Mouse (Mus musculus) heart, postnatal 14 days (tissue): ENCODE results near the gene Rhbdd1. TPM values are rescaled to one million over a fixed set of nuclear protein-coding genes. Genes with fewer than 3 reads are reported as not detected.

Experiments used
- DNase-seq, 2 experiments: peaks; one replicate each; pipeline ENCODE4 v3.0.0; 2021 to 2022
- intact Hi-C: fragments of 180-260 bp; cut with DNase I; formaldehyde crosslinking; loops from one replicate; pipeline ENCODE4 v1.15.1; 2025
- total RNA-seq, 2 experiments: library from RNA; stranded (reverse); gene quantifications; 2 replicates each; pipeline ENCODE4 v1.2.3; 2021

The Rhbdd1 gene
- total RNA-seq, 2 experiments from 2014 or later: 10.1 to 11.5 TPM

DNA sequence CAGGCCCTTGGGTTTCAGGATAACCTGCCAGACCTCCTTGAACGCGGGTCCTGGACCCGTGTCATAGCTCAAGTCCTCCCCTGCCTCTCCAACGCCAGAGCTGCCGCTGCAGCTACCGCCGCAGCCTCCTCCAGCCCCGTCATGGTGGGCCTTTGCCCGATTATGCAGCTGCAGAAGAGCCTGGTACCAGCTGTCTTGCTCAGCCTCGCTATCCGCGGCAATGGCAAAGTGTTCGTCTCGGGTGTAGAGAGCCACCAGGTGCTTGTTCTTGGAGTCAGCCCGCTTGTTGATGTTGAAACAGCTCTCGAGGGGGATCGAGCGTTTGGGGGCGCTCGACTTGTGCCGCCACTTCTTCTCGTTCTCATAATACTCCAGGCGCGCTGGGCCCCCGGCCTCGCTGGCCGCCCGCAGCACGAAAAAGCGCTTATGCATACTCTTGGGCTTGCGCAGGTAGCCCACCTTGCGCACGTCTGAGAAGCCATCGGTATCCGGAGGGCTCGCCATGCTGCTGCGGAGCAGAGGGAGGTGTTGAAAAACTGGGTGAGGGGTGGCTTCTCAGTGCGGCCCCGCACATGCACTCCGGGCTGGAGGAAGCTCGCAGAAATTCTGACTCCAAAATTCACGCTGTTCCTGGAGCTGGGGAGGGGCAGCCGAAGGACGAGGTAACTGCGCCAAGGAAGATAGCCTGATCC lies 26.1 kb upstream of the Rhbdd1 start:
- intact Hi-C loops: loop anchor here (2.0 to 10.0 kb wide), 8 partner anchors 43 to 695 kb away; no protein-coding TSS in a partner anchor
- DNase-seq: peak; percentile 46 to 52

DNA sequence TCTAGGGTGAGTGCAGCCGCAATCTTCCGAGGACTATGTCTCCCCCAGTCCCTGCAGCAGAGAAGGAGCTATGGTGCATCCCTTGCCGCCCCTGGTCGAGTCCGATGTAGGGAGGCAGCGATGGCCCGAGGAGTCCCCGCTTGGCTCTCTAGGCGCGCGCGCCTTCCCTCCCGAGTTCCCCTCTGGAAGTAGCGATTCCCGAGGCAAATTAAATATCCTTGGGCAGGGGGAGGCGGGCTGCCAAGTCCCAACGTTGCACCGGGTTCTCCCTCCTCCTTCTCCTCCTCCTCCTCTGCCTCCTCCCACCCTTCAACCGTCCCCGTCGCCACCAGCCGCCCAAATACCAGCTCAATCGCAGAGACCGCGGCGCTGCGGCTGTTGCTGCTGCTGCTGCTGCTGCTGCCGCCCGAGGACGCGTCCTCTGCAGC lies 25.5 kb upstream of the Rhbdd1 start:
- intact Hi-C loops: loop anchor here (1.0 to 10.0 kb wide), 4 partner anchors 88 to 774 kb away; no protein-coding TSS in a partner anchor
- peak; percentile 85 for DNase-seq

DNA sequence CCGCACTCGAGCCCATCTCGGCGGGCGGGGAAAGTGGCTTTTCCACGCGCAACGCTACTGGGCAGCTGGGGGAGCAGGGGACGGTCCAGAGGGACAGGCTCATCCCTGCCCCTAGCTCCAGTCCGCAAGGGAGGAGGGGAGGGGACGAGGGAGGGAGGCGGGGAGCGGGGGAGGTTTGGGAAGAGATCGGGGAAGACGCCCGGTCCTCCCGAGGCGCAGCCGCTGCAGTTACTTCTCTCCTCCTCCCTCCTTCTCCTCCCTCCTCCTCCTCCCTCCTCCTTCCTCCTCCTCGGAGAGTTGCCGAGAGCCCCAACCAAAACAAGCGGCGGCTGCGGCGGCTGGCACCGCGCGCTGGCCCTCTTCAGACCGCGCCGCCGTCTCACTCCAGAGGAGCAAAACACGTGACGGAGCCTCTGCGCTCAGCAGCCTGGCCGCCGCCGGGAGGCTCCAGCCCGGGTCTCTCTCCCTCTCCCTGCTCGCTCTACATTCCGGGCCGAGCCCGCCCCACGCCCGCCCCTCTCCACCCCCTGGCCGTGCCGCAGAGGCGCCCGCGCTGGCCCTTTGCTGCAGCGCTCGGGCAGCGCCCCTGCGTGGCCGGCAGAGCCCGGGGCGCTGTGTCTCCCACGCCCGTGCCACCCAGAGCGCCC lies 25.0 kb upstream of the Rhbdd1 start, which contains the start of gene Irs1:
Gene Irs1 (minus strand): TSS at position 266 of the 647 bp plus-strand sequence.
- intact Hi-C loops: loop anchor here (1.0 to 10.0 kb wide), 4 partner anchors 88 to 775 kb away; no protein-coding TSS in a partner anchor
- peak; percentile 85 for DNase-seq

DNA sequence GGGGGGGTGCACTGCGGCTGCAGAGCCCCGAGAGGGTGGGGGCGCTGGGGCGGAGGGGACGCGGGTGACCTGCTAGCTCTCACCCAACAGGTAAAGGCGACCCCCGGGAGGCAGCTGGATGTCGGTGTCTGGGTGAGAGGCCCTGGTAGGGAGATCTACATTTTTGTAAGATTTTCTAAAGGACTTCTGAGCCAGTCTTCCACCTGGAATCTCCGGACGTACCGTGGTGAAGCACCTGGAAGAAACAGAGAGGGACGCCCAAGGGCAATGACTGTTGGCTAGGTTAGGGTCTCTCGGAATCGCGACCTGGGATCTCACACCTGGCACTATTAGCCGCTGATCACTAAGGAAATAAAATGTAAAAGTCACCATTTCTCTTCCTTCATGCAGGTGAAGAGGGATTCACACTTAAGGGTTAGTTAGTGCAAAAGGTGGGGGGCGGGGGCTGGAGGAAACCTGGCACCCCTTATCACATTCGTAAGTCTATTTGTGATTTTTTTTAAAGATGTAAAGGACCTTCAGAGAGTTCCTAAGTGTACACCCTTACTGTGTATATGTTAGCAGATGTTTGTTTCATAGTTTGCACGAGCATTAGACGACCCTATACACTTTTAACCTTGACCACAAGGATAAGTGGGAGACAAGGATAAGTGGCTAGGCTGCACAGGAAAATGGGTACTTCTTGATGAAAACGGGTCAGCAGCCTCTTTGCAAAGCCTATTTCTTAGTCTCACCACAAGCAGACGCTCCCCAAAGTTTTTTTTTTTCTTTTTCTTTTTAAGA lies 24.1 kb upstream of the Rhbdd1 start:
- no peak for DNase-seq
- intact Hi-C loops: loop anchor here (1.0 to 10.0 kb wide), 5 partner anchors 89 to 976 kb away; no protein-coding TSS in a partner anchor

DNA sequence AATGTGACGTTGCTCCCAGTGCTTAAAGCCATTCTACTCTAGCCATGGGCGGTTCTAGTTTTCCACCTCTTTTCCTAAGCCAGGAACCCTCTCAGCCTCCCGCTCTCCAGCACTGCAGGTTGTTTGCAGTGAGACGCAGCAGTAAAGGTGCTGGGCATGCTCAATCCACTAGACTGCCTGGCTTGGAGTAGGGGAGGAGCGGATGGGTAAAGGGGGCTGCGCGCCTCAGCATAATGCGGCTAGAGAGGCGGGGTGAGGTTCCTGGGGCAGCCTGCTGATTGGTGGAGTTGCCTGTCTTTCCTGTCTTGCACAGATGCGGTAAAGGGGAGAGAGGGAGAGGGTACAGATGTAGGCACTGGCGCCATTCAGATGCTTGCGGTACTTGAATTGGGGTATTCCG lies 23.5 kb upstream of the Rhbdd1 start:
- peak; percentile 49 to 60 for DNase-seq
- intact Hi-C loops: loop anchor here (1.0 to 10.0 kb wide), 3 partner anchors 140 to 976 kb away; no protein-coding TSS in a partner anchor

DNA sequence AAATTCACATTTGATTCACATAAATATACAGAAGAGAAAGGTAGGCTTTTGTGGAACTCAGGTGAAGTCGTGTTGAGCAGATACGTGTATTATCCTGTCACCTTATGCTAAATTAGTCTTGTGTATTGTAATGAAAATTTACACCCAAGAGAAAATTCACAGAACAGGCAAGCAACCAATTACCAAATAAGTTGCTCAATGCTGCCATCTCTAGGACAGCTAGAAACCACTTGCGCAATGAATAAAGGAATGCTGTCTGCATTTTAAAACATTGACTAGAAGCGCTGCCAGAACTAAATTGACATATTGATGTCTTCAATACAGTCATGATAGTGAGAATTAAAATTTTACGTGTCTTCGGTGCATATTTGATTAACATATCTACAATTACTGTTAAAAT lies 22.1 kb upstream of the Rhbdd1 start:
- peak in 1 of 2 experiments; percentile 48 for DNase-seq
- intact Hi-C loops: loop anchor here (2.0 to 10.0 kb wide), 3 partner anchors 138 to 699 kb away; no protein-coding TSS in a partner anchor

DNA sequence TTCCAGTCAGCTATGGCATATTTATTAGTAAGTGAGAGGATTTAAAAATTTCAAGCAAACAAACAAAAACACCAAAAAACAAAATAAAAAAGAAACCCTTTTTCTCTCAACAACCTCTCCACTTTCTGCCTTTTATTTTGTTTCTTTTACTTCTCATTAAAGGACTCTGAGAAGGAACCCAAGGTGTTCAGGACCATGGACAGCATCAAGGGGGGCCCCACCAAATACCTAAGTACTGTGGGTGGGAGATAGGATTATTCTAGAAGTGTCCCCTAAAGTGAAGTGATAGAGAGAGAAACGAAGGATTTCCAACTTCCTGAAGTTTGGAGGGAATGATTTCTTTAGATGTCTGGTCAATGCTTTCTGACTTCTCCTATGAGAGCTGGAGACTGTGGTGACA lies 17.7 kb upstream of the Rhbdd1 start:
- intact Hi-C loops: loop anchor here (10.0 kb wide), 1 partner anchor 704 kb away; no protein-coding TSS in a partner anchor

DNA sequence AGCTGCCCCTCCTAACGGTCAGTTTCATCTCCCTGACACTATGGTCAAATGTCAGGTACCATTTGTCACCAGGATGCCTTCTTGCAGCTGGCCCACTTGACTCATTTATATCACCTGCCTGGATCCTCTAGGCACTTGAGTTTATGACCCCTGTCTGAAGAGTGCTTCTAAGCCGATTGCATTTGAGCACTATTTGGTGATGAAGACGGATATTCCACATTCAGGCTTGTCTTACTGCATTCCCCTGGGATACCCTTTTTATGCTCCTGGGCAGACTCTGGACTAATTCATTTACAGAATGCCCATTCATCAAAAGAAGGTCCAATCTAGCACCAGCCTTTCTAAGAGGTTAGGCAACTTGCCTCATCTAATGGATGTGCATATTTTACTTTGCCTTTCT lies 11.8 kb upstream of the Rhbdd1 start:
- intact Hi-C loops: no loop called here
- DNase-seq: no peak

More for the DNA sequence above, 17.7 kb upstream of the Rhbdd1 start:
- no peak for DNase-seq

DNA sequence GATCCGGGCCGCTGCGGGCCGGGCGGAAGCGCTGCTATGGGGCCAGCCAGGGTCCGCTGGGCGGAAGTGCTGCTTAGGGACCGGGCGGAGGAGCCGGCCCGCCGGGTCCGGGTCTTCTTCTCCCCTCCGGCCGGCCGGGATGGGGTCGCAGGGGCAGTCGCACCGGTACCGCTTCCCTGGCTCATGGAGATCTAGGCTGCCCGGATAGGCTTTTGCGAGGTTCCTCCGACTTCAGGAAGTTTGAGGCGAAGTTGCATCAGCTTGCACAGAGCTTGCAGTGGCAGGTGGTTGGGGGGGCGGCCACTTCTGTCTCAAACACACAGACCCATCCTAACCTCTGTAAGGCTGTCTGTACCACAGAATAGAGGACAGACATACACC lies 484 bp downstream of the Rhbdd1 start:
- DNase-seq: no peak
- intact Hi-C loops: no loop called here

DNA sequence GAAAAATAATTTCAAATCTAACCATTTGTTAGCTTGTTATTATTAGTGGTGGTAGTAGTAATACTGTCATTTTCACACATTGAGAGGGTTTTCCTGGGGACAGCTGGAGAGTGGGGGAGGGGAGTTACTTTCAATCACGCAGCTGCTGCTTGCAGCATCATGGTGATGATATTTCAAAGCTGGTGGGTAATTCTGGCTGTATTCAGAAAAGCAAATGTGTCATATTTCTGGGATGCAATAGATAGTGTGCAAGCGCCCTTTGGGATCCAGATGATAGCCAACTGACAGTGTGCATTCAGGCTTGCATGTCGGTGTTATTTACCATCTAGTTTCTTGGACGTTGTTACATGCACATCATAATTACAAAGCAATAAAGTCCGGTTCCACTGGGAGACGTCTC lies 4.2 kb downstream of the Rhbdd1 start:
- intact Hi-C loops: no loop called here
- DNase-seq: peak in 1 of 2 experiments; percentile 12

DNA sequence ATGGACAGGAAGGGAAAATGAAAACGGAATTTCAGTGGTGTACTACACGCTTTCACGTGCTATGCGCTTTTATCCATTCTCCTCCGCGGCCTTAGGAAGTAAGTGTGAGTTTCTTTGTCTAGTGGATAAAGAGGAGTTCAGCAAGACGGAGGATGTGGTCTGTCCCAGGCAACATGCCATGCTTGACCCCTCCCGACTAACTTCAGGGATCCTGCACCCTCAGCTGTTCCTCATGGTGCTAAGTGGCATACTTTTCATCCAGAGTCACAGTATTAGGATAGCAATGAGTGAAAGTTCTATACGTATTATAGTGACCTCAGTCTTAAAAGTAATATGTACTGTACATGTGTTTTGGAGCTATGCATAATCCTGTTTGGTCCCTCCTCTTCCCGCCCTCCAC lies 4.6 kb downstream of the Rhbdd1 start:
- intact Hi-C loops: no loop called here
- no peak for DNase-seq

DNA sequence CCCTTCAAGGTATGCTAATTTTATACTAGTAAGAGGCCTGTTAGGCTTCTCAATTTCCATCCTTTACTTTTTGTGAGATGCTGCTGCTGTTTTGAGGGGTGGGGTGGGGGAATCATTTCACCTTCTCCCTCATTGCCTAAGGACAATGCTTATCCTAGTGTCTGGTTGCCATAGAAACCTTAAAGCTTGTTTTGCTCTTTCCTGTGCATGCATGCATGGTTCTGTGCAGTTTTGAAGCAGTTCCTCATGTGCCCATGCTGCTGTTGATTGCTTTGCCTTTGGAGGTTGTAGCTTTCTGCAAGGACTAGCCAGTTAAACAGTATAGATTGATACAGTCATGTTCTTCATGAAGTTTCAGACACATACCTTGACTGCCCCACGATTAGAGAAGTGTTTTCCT lies 5.2 kb downstream of the Rhbdd1 start:
- DNase-seq: no peak
- intact Hi-C loops: no loop called here

DNA sequence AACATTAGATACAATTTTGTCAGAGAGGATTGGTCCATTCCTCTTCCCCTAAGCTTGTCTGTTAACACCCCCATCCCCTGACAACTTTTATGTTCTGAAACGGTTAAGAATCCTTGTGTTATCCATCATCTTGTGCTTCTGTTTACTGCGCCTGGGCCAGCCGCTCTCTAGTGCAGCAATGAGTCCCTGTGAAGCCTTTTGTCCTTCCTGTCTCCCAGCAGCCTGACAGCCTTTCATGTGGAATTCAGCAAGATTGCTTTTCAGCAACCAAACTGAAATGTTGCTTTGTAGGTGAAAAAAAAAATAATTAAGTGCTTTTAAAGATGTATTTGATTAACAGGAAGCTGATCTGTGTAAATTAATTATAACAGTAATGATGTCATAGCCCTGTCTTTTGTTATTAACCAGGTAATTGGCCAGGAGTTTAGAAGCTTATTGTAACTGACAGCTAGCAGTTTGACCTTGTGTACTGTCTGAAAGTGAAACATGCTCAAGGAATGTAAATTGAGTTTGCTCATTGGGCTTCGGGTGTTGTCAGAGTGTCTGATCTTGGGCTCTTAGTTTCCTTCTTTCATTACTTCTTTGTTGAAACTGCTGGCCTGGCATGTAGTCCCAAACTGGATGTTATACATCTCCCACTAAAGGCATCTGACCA lies 8.0 kb downstream of the Rhbdd1 start:
- DNase-seq: no peak
- intact Hi-C loops: no loop called here

DNA sequence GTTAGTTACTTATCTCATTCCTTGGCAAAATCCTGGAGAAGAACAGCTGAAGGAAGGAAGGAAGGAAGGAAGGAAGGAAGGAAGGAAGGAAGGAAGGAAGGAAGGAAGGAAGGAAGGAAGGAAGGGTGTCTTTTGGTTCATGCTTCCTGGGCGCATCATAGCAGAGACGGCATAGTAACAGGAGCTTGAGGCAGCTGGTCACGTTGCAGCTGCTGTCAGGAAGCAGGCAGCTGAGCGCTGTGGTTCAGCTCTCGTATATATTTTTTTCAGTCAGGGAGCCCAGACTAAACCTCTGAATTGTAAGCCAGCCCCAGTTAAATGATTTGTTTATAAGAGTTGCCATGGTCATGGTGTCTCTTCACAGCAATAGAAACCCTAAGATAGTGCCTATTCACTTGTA lies 9.9 kb downstream of the Rhbdd1 start:
- DNase-seq: no peak
- intact Hi-C loops: no loop called here

DNA sequence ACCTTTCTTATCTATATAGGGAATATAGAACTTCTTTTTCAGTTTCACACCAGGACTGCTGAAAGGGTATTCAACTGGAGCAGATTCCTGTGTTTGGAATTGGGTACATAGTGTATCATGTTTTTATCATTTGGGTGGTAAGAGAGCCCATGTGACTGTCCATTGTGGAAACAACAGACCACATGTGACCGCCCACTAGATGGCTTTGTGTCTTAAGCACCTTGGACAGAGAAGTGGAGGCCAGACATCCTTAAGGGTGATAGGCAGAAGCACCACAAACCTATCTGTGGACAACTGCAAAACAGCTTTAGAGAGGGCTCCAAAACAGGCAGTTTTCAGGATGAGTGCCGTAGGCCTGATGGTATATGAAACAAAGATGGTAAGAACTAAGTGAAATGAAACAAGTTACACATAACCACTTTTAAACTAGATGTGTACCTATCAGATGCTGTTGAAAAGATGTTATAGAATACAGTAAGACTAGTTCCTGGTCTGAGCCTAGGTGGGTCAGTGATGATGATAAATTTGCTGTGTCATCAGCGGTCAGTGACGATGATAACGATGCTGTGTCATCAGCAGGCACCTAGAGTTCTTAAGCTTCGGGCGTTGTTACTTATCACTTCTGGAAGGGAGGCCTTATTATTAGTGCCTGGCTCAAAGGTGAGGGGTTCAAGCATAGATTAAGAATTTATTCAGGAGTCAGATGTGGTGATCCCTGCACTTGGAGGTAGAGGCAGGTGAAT lies 12.0 kb downstream of the Rhbdd1 start:
- intact Hi-C loops: no loop called here
- DNase-seq: no peak

DNA sequence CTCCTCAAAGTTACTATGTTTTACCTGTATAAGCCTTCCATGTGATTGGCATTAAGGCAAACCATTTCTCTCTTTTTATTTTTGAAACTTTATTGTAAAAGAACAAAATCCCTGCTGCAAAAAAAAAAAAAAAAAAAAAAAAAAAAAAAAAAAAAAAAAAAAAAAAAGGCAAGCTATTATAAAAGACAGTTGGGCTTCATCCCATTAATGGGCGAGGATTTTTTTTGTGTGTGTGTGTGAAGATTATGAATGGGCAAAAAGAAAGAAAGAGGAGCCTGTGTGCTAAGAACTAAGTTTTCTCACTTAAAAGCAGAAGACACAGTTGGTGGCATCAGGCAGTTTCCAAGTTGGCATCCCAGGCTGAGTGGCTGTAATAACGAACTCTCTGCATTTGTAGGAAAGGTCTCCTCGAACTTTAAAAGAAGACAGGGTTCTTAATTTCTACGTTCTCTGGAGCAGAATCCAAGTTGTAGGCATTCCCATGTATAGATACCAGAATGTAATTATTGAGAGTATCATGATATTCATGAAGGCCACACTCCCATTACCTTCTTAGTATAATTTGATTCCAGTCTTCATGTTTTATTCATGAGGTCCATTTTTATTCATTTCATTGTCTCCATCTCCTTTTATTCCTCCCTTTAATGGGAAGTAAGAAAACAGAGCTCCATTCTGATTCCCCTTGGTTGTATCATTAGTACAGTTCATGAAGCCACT lies 13.1 kb downstream of the Rhbdd1 start:
- intact Hi-C loops: no loop called here
- DNase-seq: no peak

DNA sequence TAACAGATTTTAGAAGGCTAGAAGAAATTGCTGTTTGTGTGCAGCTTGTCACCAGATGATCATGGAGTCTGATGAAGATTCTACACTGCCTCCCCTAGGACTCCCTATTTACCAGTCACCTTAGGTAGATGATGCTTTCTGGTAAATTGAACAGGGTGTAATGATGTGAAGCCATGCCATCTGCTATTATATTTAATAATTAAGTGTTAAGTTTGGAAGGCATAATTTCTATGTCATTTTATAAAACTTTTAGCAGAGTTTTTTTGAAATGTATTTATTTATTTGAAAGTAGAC lies 13.6 kb downstream of the Rhbdd1 start:
- DNase-seq: no peak
- intact Hi-C loops: no loop called here

DNA sequence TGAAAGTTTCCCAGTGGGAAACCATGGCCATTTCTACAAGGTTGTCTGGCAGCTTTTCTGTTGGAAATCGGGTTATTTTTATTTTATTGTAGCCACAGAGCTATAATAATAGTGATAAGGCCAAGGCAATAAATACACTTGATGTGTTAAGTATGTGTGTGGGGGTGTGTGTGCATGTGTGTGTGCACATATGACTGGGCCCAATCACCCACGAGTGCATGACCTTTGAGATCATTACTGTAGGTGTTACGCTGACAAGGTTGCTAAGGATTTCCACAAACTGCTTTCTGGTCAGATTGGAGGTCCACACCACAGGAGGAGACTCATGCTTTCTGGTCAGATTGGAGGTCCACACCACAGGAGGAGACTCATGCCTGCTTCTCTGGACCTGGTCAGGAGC lies 18.3 kb downstream of the Rhbdd1 start:
- no peak for DNase-seq

DNA sequence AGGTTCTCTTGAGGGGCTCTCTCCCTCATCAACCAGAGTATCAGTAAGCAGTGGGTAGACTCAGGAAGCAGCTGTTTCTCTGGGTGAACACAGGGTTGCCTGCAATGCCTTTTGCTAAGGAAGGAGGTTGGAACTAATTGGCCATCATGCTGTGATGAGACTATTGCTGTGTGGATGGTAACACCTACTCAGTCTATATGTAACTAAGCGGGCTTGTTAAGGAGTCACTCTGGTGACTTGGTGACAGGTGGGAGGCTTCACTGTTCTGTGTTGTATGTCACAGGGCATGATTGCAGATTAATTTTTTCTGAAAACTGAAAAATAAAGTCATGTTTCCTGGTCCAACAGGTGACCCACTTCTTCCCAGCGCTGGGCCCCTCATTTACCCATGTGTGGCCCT lies 36.8 kb downstream of the Rhbdd1 start:
- intact Hi-C loops: no loop called here
- DNase-seq: no peak

More for the DNA sequence above, 18.3 kb downstream of the Rhbdd1 start:
- intact Hi-C loops: no loop called here
